Mouse (Mus musculus): ENCODE measurements around the gene Rangap1. TPM values are rescaled to one million over a fixed set of nuclear protein-coding genes. Genes with fewer than 3 reads are reported as not detected.
"Not testable (repeated sequence)": the region's sequence is repeated elsewhere in the genome, so short reads cannot be mapped to it uniquely, and the experiment has no call there.

The Rangap1 gene
- polyA plus RNA-seq, 1 experiment from 2014 or later = 198 TPM

GRCm38 (mm10) chr15:81764573-81764972, 19.2 kb upstream of the Rangap1 start:
- H3K27ac ChIP-seq = no peak overlapping the region
- H3K9me3 ChIP-seq = no peaks in the 10 kb centered on the region
- no peak overlapping the region for H3K4me3 ChIP-seq
- no peak for DNase-seq (ENCODE audit: extremely low spot score, low spot score)
- H3K4me1 ChIP-seq = peaks cover 5% of the 10 kb centered on the region; the same call in 1 of the 2 replicates
- H3K27me3 ChIP-seq (ENCODE audit: poor library complexity, severe bottlenecking) = no peaks in the 10 kb centered on the region
- WGBS = 85% methylated on average over 6 of the region's 6 CpGs
- H3K36me3 ChIP-seq (replicated peaks) = peaks cover 53% of the 10 kb centered on the region

DNA sequence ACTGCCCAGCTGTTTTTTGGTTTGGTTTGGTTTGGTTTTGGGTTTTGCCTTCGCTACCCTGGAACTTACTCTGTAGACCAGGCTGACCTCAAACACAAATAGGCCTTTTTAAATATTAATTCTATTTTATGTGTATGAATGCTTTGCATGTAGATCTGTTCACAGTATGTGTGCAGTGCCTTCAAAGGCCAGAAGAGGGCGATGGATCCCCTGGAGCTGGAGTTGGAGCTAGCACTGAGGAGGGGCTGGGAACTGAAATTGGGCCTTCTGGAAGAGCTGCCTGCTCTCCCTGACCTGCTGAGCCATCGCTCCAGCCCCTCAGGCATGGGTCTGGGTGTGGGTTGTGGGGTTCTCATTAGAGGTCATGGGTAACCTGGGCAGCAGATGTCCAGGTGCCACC, 16.6 kb upstream of the Rangap1 start:
- WGBS = 93% methylated on average over 3 of the region's 3 CpGs

DNA sequence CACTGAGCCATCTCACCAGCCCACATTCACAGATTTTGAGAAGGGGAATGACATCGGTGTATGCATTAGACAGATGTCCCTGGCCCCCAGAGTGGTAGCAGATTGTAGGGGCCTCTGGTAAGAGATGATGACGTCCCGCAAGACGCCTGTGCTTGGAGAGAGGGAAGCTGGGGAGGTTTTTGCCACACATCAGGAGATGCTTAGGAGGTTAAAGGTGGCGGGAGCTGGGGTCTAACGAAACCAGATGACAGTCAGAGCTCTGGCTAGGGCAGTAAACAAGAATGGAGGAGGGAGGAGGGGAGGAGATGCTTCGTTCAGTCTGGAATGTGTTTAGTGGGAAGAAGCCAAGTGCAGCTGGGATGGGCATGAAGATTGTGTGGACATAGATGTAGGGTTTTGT, 16.1 kb upstream of the Rangap1 start:
- no peak for DNase-seq (ENCODE audit: extremely low spot score, low spot score)
- Histone ChIP-seq H3K36me3 (replicated peaks) (peaks cover 30% of the 10 kb centered on the region), H3K9me3 (no peaks in the 10 kb centered on the region), H3K27me3 (ENCODE audit: poor library complexity, severe bottlenecking) (no peaks in the 10 kb centered on the region), H3K27ac (no peak overlapping the region), H3K4me1 (0 out of 2 replicates have a peak, but pooled peaks cover 2% of the 10 kb centered on the region), H3K4me3 (no peak overlapping the region)
- WGBS = 79% methylated on average over 7 of the region's 7 CpGs

More for the DNA sequence above, 16.6 kb upstream of the Rangap1 start:
- H3K4me1 ChIP-seq = 0 out of 2 replicates have a peak, but pooled peaks cover 2% of the 10 kb centered on the region
- H3K9me3 ChIP-seq = no peaks in the 10 kb centered on the region
- H3K27ac ChIP-seq = no peak overlapping the region
- no peak overlapping the region for H3K4me3 ChIP-seq
- no peaks in the 10 kb centered on the region for H3K27me3 ChIP-seq (ENCODE audit: poor library complexity, severe bottlenecking)
- peaks cover 33% of the 10 kb centered on the region for H3K36me3 ChIP-seq (replicated peaks)
- DNase-seq (ENCODE audit: extremely low spot score, low spot score) = no peak

DNA sequence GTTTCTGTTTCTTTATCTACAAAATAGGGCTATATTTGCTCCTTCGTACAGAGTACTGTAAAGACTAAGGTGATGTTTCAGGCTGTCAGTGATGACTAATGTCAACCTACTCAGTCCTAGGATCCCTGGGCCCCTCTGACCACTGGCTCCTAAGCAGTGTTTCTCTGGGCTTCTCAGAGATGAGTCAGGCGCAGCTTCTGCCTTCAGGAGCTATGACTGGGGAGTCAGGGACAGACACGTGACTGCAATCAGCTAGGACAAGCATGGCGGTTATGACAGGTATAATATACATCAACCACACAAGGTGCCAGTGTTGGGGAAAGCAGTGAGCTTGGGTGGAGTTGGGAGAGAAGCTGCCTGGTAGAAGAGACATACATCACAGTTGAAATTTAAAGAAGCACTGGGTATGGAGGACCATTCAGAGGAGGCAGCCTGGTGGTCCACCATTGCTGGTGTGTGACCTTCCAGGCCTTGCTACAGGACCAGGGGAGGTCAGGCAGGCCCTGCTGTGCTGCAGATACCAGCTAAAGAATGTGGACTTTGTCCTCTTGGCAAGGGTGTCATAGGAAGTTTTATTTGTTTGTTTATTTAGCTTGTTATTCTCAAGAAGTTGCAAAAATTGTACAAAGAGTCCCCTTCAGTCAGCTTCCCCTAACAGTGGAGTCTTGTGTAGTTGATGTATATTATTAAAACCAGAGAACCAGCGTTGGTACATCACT, 15.2 kb upstream of the Rangap1 start:
- WGBS = 94% methylated on average over 5 of the region's 5 CpGs
- DNase-seq (ENCODE audit: extremely low spot score, low spot score) = no peak

DNA sequence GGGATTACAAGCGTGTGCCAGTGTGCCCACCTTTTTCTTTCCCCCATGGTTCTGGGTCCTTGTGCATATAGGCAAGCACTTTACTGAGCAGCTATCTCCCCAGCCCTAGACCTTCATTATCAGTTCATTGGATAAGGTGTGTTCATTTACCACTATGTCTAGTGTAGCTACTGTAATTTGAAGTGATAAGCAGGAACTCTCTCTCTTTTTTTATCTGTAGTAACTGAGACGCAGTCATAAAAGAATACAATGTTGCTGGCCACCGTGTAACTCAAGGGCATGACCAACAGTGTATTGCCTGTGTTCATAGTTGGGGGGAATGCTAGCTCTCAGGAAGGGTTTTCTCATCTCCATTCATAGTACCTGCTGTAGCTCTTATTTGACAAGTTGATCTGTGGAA, 14.2 kb upstream of the Rangap1 start:
- DNase-seq (ENCODE audit: extremely low spot score, low spot score) = no peak
- H3K4me1 ChIP-seq = 0 out of 2 replicates have a peak, but pooled peaks cover 2% of the 10 kb centered on the region
- peaks cover 45% of the 10 kb centered on the region for H3K36me3 ChIP-seq (replicated peaks)
- 93% methylated on average over 3 of the region's 3 CpGs for WGBS
- H3K4me3 ChIP-seq = no peak overlapping the region
- H3K27me3 ChIP-seq (ENCODE audit: poor library complexity, severe bottlenecking) = no peaks in the 10 kb centered on the region
- H3K9me3 ChIP-seq = peaks cover 7% of the 10 kb centered on the region; the same call in 1 of the 2 replicates
- no peak overlapping the region for H3K27ac ChIP-seq

More for the DNA sequence above, 15.2 kb upstream of the Rangap1 start:
- H3K27ac ChIP-seq = no peak overlapping the region; the same call in 1 of the 2 replicates
- 0 out of 2 replicates have a peak, but pooled peaks cover 2% of the 10 kb centered on the region for H3K4me1 ChIP-seq
- H3K4me3 ChIP-seq = no peak overlapping the region
- peaks cover 5% of the 10 kb centered on the region; the same call in 1 of the 2 replicates for H3K9me3 ChIP-seq
- H3K36me3 ChIP-seq (replicated peaks) = peaks cover 35% of the 10 kb centered on the region
- no peaks in the 10 kb centered on the region for H3K27me3 ChIP-seq (ENCODE audit: poor library complexity, severe bottlenecking)

- Histone ChIP-seq H3K4me3 (no peak overlapping the region), H3K27me3 (ENCODE audit: poor library complexity, severe bottlenecking) (no peaks in the 10 kb centered on the region), H3K27ac (no peak overlapping the region), H3K9me3 (peaks cover 7% of the 10 kb centered on the region; the same call in 1 of the 2 replicates), H3K4me1 (0 out of 2 replicates have a peak, but pooled peaks cover 2% of the 10 kb centered on the region), H3K36me3 (replicated peaks) (peaks cover 53% of the 10 kb centered on the region)
- 94% methylated on average over 5 of the region's 5 CpGs for WGBS
- DNase-seq (ENCODE audit: extremely low spot score, low spot score) = no peak
Measured at GRCm38 (mm10) chr15:81758701-81759100, 13.4 kb upstream of the Rangap1 start.

GRCm38 (mm10) chr15:81753669-81754068, 8.3 kb upstream of the Rangap1 start:
- no peak for DNase-seq (ENCODE audit: extremely low spot score, low spot score)
- WGBS = 92% methylated on average over 9 of the region's 9 CpGs
- Histone ChIP-seq H3K36me3 (replicated peaks) (peaks cover 55% of the 10 kb centered on the region), H3K4me1 (no peaks in the 10 kb centered on the region), H3K27ac (no peak overlapping the region), H3K9me3 (peaks cover 7% of the 10 kb centered on the region; the same call in 1 of the 2 replicates), H3K4me3 (no peak overlapping the region), H3K27me3 (ENCODE audit: poor library complexity, severe bottlenecking) (no peaks in the 10 kb centered on the region)

- Histone ChIP-seq H3K27me3 (ENCODE audit: poor library complexity, severe bottlenecking) (no peaks in the 10 kb centered on the region), H3K4me3 (no peak overlapping the region), H3K9me3 (no peaks in the 10 kb centered on the region), H3K27ac (no peak overlapping the region), H3K4me1 (peaks cover 15% of the 10 kb centered on the region), H3K36me3 (replicated peaks) (peaks cover 46% of the 10 kb centered on the region)
- WGBS = 83% methylated on average over 14 of the region's 14 CpGs
- no peak for DNase-seq (ENCODE audit: extremely low spot score, low spot score)
Measured at GRCm38 (mm10) chr15:81749742-81750141, 4.4 kb upstream of the Rangap1 start.

DNA sequence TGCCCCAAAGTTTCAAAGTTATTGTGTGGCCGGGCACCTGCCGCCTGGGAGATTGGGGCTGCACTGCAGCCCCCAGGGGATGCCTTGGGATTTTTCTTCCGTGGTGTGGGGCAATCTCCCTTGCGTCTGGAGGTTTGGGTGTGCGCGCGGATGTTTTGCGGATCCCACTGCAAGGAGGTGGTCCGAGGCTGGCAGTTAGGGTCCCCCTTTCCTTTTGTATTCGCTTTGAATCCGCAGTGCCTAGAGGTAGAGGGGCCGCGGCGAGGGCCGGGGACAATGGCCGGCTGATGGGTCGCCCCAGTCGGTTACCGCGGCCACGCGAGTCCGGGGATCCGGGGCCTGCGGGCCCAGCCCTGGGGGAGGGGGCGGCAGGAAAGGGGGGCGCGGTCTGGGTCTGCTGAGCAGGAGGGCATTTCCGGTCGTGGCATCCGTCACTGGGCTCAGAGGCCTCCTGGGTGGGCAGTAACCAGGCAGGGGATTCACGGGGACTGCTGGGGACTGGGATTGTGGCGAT, 328 bp upstream of the Rangap1 start:
- Histone ChIP-seq H3K36me3 (replicated peaks) (peaks cover 19% of the 10 kb centered on the region), H3K9me3 (no peaks in the 10 kb centered on the region), H3K27me3 (ENCODE audit: poor library complexity, severe bottlenecking) (no peaks in the 10 kb centered on the region), H3K4me3 (peak overlapping the region; percentile 95), H3K4me1 (peaks cover 23% of the 10 kb centered on the region), H3K27ac (peak overlapping the region; percentile 98)
- peak; percentile 76 for DNase-seq (ENCODE audit: extremely low spot score, low spot score)
- WGBS = 1% methylated on average over 33 of the region's 33 CpGs

DNA sequence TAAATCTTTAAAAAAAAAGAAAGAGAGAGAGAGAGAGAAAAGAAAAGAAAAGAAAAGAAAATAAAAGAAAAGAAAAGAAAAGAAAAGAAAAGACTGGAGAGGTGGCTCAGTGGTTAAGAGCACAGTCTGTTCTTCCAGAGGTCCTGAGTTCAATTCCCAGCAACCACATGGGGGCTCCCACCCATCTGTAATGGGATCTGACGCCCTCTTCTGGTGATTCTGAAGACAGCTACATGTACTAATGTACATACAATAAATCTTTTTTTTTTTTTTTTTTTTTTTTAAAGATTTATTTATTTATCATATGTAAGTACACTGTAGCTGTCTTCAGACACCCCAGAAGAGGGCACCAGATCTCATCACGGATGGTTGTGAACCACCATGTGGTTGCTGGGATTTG, 3.0 kb downstream of the Rangap1 start:
- peaks cover 23% of the 10 kb centered on the region for H3K4me1 ChIP-seq
- WGBS = 40% methylated on average over 2 of the region's 2 CpGs
- not testable (repeated sequence) for DNase-seq (ENCODE audit: extremely low spot score, low spot score); H3K27ac ChIP-seq; H3K9me3 ChIP-seq; H3K27me3 ChIP-seq (ENCODE audit: poor library complexity, severe bottlenecking); H3K36me3 ChIP-seq (replicated peaks); H3K4me3 ChIP-seq

GRCm38 (mm10) chr15:81739924-81740323, 5.4 kb downstream of the Rangap1 start:
- DNase-seq (ENCODE audit: extremely low spot score, low spot score) = no peak
- WGBS = 14% methylated on average over 2 of the region's 2 CpGs
- no peaks in the 10 kb centered on the region for H3K36me3 ChIP-seq (replicated peaks)
- H3K4me1 ChIP-seq = peaks cover 10% of the 10 kb centered on the region
- H3K27ac ChIP-seq = no peak overlapping the region
- H3K4me3 ChIP-seq = no peak overlapping the region
- no peaks in the 10 kb centered on the region for H3K9me3 ChIP-seq
- H3K27me3 ChIP-seq (ENCODE audit: poor library complexity, severe bottlenecking) = no peaks in the 10 kb centered on the region

DNA sequence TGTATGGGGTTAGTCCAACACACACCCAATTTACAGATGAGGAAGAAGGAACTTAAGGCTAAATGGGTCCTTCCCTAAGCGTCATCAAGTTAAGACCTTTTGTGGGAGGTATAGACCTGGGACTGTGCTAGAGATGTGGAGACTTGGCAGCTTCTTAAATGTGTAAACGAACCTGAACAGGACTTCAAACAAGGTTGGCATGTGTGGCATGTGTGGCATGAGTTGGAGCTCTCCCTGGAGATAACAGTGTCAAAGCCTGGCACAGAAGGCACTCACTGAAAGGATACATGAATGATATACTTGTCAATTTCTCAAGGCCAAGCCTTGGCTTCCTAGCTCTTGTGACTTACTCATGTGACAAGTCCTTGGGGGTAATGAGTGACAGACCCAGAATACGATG, 6.0 kb downstream of the Rangap1 start:
- Histone ChIP-seq H3K36me3 (replicated peaks) (no peaks in the 10 kb centered on the region), H3K27ac (no peak overlapping the region), H3K27me3 (ENCODE audit: poor library complexity, severe bottlenecking) (no peaks in the 10 kb centered on the region), H3K4me3 (no peak overlapping the region), H3K4me1 (peaks cover 4% of the 10 kb centered on the region), H3K9me3 (no peaks in the 10 kb centered on the region)
- DNase-seq (ENCODE audit: extremely low spot score, low spot score) = no peak
- WGBS = 85% methylated on average over 3 of the region's 3 CpGs

GRCm38 (mm10) chr15:81735075-81735474, 10.3 kb downstream of the Rangap1 start:
- Histone ChIP-seq H3K27ac (no peak overlapping the region), H3K36me3 (replicated peaks) (no peaks in the 10 kb centered on the region), H3K27me3 (ENCODE audit: poor library complexity, severe bottlenecking) (no peaks in the 10 kb centered on the region), H3K4me3 (no peak overlapping the region), H3K9me3 (no peaks in the 10 kb centered on the region), H3K4me1 (no peaks in the 10 kb centered on the region)
- 73% methylated on average over 3 of the region's 3 CpGs for WGBS
- DNase-seq (ENCODE audit: extremely low spot score, low spot score) = no peak
